Mouse (Mus musculus) urinary bladder, postnatal 25 days (tissue): ENCODE data around the gene Hspa13.

ENCODE experiments used
- DNase-seq: peaks from one replicate; pipeline ENCODE4 v3.0.0; 2022; ENCODE audit warnings: low spot score

Gene Hspa13

GRCm38 (mm10) chr16:75766388-75767249, at the start of gene Hspa13:
Gene Hspa13 (minus strand): TSS chr16:75767104.
- peak; percentile 91 for DNase-seq

GRCm38 (mm10) chr16:75779271-75779670, 12.4 kb upstream of the Hspa13 start:
- no peak for DNase-seq

DNA sequence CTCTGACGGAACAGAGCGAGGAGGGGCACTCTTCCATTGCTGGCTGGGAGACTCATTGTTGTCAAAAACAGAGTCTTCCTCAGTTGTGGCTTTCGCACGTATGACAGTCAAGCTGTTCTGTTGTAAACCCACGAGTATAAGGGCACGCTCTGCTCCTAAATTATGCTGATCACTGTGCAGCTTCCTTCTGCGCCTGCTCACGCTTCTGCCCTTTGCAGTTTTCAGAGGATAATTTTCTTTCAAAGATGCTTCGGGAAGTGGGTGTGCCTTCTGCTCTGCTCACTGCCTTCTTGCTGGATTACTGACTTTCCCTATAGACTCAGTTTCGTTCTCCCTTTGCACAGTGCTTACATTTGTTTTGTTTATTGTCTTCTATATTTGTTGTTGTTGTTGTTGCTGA, 6.3 kb upstream of the Hspa13 start:
- no peak for DNase-seq

DNA sequence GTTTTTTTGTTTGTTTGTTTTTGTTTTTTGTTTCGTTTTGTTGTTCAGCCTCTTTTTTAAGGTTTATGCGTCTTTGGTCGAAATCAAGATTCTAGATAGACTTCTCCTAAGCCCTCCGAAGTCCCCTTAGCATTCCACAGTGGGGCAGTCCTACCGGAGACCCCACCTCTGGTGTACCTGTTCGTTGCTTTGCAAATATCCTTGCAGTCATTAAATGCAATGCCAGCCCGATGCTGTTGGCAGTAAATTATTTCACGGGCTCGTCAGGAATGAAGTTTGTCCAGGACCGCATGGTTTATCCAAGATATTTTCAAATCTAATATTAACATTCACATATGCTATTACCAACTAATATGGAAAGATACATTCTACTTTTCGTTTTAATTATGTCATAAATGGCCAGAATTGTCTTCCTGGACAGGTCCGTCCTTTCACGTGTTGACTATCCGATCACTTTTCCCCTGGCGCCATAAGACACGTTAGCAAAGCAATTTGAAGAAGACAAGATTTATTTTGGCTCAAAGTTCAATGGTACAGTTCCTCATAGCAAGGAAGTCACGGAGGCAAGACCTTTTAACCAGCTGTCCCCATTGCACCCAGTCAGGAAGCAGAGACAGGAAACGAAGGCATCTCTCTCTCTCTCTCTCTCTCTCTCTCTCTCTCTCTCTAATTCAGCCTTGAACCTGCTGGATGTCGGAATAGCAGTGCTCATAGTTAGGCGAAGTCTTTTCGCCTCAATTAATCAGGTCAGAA, 522 bp upstream of the Hspa13 start:
- DNase-seq, result peak; percentile 5

DNA sequence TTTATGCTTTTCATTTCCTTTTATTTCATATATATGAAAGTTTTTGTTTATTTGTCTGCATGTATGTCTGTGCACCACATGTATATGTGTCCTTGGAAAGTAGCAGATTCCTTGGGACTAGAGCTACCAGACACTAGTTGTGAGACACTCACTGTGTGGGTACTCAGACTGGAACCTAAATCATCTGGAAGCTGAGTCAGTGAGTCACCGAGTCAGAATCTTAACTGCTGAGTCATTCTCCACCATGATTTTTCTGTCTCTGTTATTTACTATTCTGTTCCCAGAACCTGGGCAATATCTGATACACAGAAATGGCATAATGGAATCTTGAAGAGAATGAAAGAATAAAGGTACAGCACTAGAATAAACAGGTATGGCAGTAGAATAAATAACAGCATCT, 14.0 kb downstream of the Hspa13 start:
- DNase-seq, result no peak

GRCm38 (mm10) chr16:75750103-75750502, 16.8 kb downstream of the Hspa13 start:
- no peak for DNase-seq

DNA sequence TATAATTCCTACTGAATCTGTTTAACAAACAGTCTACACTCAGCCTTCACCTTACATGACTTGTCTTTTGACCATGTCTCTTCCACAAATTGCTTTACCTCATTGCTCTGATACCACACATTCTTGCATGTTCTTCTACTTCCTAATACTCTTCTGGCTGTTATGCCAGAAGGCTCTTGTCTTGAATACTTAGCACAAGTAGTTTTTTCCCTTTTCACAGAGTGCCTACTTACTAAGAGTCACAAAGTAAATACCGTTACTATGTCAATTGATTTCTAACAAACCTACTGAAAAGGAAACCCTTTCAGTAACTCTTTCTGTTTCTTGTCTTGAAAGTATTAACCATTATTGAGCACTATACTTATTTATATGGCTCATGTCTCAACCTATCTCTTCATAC, 18.0 kb downstream of the Hspa13 start:
- DNase-seq, result no peak

DNA sequence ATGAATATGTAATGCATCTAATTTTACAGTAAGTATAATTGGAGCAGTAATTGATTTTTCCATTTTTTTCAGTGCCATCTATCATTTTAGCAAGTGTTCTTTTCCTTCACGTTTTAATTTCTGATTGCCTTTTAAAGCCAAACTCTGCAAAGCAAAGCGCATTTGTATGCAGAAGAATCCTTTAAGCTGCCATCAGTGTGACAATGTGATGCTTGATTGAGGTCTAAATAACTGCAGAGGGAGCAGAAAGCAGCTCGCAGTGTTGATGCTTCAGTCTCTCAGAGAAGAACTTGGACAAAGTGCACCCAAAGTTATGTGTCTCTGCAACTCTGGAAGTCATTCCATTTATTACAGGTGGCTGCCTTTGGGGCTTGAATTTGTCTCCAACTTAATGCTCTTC, 22.9 kb downstream of the Hspa13 start:
- DNase-seq, result no peak

GRCm38 (mm10) chr16:75717405-75718173, 49.3 kb downstream of the Hspa13 start:
- DNase-seq, result no peak

- peak; percentile 43 for DNase-seq
Measured at GRCm38 (mm10) chr16:75696176-75696575, 70.7 kb downstream of the Hspa13 start.
